Mouse (Mus musculus) retina, adult 2 months (tissue): ENCODE data around the gene March2.

Source experiments
- DNase-seq: peaks from one replicate; pipeline ENCODE4 v3.0.0-alpha.2; 2012; ENCODE audit warnings: low read depth, low spot score

Gene March2

GRCm38 (mm10) chr17:33717982-33718381 is 488 bp downstream of the March2 start:
- DNase-seq: no peak

DNA sequence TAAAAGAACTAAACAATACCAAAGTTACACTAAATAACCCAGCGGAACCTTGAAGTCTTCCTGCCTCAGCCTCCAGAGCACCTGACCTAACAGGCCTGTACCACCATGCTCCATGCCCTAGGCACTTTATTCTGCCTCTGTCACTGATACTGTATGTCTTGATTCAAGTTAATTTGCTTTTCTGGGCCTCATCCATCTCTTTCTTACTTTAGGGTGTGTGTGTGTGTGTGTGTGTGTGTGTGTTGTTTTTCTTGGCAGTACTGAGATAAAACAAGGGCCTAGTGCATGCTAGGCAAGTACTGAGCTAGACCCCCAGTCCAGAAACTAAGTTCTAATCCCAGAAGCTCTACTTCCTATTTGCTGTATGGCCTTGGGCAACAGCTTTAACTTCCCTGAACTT is 1.2 kb downstream of the March2 start:
- DNase-seq: no peak

- no peak for DNase-seq
These were observed 3.7 kb downstream of the March2 start for GRCm38 (mm10) chr17:33714779-33715178.

DNA sequence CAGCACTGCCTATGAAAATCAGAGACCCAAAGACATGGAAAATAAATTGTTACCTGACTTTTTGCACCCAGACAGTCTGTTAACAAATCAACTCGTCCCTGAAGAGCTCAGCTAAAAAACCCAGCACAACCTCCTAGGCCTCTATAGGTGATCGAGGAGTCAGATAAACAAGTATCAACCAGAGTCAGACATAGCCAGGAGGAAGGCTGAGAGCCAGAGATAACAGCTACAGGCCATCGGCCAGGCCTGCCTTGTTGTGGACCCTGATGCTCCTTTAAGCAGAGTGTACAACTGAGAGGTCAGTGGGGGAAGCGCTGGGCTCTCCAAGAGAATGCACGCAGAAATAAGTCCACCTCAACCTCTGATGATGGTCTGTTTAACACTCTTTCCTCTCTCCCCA is 5.2 kb downstream of the March2 start:
- DNase-seq: no peak

DNA sequence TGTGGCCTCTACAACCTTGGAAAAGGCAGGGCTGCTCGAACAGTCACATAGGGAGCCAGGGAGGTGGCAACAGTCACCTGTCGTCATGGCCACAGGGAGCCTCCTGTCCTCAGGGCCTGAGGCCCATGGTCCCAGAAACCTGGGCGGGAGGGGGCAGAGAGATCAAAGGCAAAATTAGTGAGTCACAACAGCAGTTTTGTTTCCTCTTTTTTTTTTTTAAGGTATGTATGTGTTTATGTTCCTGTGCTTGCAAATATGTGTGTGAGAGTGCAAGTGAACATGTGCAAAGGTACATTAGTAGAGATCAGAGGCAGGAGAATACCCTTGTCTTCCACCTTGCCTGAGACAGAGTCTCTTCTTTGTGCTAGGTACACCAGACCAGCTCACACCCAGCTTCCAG is 8.6 kb downstream of the March2 start:
- no peak for DNase-seq

DNA sequence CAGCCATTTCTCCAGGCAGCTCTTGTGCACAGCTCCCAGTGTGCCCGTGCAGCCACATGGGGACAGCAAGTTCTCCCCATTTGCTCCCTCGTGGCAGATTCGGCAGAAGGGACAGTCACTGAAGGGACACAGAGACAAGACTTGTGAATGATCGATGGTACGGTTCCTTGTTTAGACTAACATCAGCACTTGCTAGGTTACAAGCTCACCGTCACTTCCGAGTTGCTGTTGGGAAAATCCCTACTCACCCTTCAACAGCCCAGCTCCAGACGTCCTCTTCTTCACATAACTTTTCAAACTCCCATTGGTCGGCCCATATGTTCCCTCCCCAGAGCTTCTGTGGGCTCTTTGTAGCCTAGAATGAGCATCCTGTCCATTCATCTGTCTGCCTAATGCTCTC is 15.4 kb downstream of the March2 start:
- no peak for DNase-seq

GRCm38 (mm10) chr17:33702178-33702577 is 16.3 kb downstream of the March2 start:
- DNase-seq: no peak

GRCm38 (mm10) chr17:33695471-33695870 is 23.0 kb downstream of the March2 start:
- DNase-seq: no peak

- no peak for DNase-seq
These were observed 31.7 kb downstream of the March2 start, which contains the start of gene Hnrnpm for GRCm38 (mm10) chr17:33686760-33687159. Hnrnpm (minus strand) TSS chr17:33686860.

DNA sequence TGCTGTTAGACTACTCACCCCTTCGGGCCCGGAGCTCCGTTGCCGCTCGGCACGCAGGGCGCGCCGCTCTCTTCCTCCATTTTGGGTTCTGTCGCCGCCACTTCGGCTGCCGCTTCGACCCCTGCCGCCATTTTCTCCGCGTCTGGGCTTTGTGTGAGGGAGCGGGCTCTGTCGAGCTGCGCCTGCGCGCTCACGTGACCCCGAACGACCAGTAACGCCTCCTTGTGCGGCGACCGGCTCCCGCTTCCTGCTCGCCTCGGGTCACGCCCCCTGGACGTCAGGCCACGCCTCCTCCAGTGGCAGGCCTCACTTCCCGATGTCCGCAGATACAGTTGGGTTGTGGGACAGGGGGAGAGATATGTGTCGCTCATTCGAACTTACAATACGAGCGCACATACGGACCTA is 33.2 kb downstream of the March2 start:
- peak; percentile 88 for DNase-seq

DNA sequence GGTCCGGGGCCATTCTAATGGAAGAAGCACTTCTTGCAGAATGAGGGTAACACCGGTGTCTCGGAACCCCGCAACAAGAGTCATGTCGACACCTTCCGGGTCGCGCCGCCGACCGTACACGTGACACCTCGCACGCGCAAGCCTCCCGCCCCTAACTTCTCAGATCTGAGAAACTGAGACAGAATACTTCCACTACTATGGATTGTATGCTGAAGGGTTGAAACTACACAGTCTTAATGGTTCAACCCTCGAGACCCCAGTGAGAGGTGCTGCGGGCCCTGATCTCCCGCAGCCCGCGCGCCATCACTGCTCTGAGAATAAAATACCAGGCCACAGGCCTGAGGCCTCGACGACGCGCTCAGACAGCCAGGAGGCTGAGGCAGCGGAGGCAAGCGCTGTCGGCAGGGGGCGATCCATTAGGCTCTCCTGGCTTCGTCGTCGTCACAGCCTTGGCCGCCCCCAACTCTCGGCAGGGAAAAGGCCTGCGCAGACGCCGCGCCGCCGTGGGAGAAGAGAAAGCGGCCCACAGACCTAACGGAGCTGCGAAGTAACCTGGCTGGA is 33.7 kb downstream of the March2 start:
- no peak for DNase-seq

DNA sequence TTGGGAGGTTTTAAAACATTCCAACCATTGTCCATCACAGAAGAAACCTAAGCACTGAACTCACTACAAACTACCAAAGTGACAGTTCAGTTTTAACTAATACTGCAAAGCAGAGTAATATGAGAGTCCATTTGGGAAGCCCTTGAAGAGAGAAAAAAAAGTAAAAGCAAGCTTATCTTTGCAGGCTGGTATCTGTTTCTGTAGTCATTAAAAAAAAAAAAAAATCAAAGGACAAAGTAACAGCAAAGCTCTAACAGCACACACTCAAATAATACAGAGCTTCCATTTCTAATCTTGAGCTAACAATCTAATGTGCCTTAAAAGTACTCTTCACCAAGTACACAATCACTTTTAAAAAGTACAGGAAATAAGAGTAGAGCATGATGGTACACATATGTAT is 36.7 kb downstream of the March2 start:
- no peak for DNase-seq

DNA sequence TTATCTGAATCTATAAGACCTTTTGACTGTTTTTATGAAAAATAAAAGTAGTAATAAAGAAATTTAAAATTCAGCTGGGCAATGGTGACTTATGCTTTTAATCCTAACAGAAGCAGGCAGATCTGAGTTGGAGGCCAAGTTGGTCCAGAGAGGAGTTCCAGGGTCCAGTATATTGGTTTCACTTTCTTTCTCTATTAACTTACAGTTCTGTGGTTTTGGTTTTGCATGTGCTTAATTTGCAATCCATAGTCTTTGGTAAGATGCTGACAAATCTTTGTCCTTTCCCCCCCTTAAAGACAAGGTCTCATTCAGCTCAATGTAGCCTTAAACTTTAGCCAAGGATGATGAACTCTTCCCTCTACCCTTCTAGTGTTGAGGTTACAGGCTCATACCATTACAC is 39.7 kb downstream of the March2 start:
- no peak for DNase-seq

DNA sequence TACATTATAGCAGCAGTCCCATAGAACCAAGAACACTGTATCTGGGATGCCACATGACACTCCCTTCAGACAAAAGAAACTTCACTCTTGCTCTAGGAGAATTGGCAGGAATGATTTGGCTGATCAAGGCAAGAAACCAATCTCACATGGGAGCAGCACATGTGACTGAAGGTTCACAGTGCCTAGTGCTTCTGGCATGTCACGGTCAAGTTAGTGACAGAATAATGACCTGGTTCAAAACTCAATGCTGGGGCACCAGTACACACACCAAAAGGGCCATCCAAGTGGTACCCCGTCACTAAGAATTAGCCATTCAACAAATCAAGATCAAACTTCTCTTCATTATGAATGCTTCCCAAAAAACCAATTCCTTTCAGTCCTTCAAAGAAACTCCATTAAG is 42.4 kb downstream of the March2 start:
- DNase-seq: no peak

- DNase-seq: no peak
These were observed 43.0 kb downstream of the March2 start for GRCm38 (mm10) chr17:33675452-33675851.

DNA sequence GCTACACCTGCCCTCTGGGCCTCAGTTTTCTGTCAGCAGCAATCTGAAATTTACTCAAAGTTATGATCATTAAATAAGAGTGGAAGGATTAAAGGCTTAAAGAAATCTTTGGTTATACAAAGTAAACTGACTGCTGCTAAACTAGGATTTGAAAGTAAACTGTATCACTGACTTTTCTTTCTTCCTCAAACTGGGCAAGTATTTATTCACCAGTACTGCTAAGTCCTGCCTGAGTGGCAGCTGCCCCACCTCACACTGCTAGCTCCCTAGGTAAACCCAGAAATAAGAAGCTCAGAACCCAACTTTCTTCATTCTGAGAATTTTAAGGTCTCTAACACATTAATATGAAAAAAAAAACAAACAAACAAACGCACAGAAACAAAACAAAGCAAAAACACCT is 44.6 kb downstream of the March2 start:
- DNase-seq: no peak

DNA sequence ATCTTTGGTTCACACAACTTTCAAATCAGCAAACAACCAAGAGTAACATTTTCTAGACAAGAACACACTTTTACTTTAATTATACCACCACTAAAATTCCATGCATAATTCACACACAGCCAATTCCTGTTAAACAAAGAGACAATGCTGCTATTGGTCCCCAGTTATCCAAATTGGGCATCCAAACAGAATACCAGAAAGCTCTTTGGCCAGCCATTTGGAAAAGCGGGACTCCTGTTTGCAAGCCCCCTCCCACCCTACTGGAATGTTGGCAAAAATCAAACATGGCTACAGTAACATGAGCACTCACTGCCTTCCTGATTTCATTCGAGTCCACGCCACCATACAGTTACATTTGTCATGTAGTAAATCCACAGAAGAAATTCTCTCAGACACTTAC is 48.8 kb downstream of the March2 start:
- DNase-seq: no peak

DNA sequence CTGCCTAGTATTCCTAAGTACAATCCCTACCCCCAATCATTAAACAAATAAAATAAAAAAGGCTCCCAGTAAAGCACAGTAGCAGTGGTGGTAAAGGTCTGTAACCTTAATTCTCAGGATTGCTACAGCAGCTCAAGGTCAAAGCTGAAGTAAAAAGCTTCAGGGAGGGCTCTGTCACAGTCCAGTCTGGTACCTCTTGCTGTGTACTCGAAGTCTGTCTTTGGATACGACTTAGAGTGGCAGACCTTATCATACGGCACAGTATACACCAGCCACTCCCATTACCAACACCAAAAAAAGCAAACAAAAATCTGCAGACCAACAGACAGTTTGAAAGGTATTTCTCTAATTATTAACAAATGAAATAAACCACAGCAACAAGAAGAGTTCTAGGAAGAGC is 51.7 kb downstream of the March2 start:
- no peak for DNase-seq

DNA sequence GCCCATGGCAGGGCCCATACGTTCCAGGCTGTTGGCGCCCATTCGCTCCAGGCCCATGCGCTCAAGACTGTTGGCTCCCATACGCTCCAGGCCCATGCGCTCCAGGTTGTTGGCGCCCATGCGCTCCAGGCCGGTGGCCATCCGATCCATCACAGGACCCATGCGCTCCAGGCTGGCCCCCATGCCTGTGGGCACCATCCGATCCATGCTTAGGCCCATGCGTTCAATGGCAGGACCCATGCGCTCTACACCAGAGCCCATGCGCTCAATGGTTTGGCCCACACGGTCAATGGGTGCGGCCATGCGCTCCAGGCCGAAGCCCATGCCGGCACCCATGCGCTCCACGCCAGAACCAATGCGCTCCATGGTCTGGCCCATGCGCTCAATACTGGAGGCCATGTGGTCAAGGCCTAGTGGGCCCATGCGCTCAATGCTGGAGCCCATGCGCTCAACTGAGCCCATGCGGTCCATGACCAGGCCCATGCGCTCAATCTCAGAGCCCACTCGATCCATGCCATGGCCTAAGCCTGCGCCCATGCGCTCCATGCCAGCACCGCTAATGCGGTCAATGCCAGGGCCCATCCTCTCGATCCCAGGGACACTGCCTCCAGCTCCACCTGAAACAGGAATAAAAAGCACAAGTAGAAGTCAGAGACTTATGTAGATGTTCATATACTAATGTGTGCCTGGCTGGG is 68.5 kb downstream of the March2 start:
- no peak for DNase-seq

DNA sequence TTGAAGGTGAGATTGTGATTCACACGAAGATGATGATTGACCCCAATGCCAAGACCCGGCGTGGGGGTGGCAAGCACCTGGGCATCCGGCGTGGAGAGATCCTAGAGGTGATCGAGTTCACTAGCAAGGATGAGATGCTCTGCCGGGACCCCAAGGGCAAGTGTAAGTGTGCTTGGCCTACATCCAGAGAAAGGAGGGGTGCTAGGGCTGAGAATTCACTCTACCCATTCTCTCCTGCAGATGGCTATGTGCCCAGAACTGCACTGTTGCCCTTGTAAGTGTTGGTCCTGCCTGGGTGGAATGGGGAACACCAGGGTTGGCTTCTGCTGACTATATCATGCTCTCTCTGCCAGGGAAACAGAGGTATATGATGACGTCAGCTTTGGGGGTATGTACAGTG is 73.4 kb downstream of the March2 start:
- no peak for DNase-seq

DNA sequence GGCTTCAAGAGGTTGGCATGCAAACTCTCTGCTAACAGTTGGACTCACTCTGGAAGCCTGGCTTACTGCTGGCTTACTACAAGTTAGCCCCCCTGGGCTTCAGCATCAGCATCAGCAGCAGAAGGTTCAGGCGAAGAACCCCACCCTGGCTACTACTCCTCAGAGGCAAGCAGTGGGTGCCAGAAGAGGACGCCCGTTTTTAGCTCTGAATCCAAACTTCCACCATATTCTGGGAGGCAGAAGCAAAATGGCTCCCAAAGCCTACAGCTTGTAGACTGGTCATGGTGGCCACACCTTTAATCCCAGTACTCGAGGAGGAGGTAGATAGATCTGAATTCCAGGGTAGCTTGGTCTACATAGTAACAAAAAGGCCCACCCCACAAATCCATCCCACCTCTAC is 74.4 kb downstream of the March2 start:
- DNase-seq: no peak

DNA sequence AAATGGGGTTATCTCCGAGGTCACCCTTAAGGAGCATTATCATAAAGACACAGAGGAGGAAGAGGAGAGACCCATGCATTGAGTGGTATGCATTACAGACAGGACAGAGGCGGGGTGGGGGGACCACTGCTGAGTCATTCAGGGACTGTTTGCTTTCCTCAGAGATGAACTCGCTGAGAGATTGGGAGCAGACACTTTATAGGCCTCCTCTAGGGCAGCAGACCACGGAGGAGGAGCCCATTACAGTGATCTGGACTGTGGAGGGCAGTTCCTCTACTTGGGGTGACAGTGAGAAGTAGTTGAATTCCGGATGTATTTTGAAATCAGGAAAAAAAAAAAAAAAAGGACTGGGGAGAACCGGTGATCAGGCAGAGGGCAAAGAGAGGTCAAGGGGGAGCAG is 78.7 kb downstream of the March2 start:
- no peak for DNase-seq

- DNase-seq: no peak
These were observed 80.8 kb downstream of the March2 start, which contains the start of gene Pram1 for GRCm38 (mm10) chr17:33637516-33638276. Pram1 (plus strand) TSS chr17:33638056.
